Mouse (Mus musculus) embryo, embryonic 10.5 days (tissue): ENCODE data around the gene Srrm4.

Experiments
- DNase-seq: peaks from one replicate; pipeline ENCODE4 v3.0.0-alpha.2; 2015; ENCODE audit warnings: low spot score

Srrm4 gene

DNA sequence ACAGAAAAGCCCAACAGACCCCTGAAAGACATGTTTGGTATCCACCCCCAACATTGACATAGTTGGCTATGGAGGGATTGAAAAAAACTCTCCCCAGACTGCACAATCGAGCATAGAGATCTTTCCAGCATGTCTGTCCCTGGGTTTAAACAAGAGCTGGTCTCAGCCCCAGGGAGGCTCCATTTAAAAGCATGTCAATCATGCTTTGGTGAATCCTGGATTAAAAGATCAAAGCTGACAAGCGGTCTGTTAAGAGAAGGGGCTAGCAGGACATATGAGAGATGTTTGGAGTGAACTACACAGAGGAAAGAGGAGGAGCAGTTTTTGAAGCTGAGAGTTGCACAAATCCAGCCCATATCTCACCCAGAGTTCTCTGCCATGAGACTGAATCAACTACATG, 38.5 kb downstream of the Srrm4 start:
- no peak for DNase-seq

DNA sequence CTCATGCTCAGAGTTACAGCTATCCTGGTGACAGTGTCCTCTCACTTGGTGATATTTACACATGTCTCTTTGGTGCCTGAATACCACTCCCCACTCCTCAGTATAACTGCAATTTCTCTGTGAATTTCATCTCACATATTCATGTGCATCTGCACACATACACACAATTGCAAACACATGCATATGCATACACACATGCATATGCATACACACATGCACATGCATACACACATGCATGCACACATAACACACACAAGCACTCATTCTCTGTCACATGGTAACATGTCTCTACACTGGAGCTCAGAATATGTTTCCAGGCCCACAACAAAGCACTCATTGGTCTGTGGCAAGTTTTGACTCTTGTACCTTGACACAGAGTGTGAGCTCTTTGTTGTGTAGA, 39.0 kb downstream of the Srrm4 start:
- no peak for DNase-seq

DNA sequence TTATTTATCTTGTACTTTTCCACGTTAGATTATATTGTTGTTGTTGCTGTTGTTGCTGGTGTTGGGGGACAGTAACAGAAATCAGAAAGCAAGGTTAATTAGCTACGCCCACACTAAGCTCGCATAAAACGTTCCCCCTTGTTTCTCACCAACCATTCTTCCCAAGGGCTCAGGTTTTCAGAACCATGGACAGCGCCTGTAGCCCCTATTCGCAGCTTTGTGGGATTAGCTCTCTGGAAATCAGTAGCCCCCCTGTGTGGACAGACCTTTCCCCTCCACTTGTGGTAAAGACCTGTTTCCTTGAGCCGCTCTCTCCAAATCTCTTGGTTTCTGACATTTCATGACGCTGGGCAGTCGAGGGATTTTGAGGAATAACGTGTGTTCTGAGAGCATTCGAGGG, 45.9 kb downstream of the Srrm4 start:
- DNase-seq, result peak; percentile 71

DNA sequence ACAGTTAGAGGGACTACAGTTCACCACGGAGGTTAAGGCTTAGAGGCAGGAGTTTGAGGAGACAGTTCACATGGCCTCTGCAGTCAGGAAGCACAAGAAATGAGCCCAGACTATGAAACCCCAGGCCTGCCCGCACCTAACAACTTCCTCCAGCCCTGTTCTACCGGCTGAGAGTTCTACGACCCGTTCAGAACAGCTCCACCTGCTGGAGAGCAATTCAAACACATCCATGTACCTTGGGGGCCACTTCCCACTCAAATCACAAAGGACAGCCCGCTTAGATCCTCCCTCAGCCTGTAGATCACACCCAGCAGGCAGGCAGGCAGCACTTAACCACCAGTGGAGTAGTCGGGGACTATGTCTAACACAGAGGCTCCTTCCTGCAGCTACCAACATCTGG, 49.3 kb downstream of the Srrm4 start:
- DNase-seq, result no peak

DNA sequence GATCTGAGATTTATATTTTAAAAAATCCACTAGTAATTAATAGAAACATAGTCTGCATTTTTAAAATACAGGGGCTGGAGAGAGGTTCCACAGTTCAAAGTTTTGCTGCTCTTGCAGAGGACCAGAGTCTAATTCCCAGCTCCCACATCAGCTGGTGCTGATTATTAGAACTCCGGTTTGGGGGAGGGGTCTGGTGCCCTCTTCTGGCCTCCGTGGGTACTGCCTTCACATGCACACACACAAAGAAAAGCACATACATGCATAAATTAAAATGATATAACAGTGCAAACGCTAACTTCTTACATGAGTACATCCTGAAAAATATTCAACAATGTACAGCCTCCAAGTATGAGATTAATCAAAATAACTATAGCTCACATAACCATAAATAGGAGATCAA, 50.5 kb downstream of the Srrm4 start:
- DNase-seq, result no peak

DNA sequence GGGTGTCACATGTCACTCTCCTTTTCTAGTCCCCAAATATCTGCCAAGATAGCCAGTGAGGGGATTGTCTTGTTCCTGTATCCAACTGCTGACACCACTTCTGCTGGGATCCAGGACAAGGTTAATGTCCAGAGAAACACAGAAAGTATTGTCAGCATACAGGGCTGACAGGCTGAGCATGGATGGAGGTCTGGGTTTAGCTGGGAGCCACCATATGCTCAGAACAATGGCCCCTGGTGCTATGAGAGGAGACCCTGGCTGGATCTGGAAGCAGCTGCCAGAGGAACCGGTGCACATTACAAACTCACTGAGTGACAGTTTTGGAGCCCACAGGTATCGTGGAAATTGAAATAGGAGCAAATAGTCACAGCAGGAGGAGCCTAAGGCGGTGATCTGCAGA, 52.3 kb downstream of the Srrm4 start:
- DNase-seq, result no peak

DNA sequence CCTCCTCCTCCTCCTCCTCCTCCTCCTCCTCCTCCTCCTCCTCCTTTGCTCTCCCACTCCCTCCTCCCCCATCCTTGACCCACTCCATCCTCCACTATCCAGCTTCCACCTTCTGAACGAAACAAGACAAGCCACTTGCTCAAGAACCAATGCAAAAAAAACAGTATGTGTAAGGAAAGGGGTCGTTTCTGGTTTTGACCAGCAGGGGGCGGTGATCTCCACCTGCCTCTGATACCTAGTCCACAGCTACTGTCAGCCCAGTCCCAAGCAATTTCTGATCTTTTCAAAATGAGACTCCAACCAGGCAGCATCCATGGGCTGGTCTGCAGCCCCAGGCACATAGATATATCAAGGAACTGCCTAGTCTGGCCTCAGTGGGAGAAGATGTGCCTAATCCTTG, 53.1 kb downstream of the Srrm4 start:
- DNase-seq, result no peak

DNA sequence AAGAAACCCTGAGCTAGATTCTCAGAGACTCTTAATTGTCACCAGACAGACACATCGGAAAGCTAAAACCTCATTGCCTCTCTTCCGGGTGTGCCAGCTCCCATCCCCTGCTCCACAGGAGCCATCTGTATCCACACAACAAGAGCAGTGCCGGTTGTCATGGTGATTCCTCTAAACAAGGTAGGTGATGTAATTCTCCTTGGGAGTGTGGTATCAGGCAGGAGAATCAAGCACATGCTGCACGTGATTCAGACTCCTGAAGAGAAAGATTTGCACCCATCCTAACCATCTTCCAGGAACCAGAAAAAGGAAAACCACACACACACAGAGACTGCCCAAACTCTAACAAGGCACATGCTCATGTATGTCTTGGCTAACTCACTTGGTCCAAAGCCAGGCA, 65.3 kb downstream of the Srrm4 start:
- DNase-seq, result peak; percentile 30

DNA sequence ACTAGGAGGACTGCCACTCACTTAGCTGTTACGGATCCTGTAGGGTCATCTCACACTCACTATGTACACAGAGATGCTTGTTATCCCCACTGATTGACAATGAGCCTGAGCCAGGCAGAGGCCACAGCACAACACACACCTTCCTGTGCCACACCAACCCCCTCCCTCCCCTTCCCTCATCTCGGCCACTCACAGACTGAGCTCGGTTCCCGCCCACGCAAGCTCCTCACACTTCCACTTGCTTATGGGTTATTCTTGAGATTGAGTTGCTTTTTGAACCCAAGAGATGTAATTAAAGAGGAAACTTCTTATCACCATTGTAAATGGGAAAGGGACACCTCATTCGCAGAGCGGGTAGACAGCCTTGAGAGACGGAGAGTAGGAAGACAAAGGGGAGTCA, 66.3 kb downstream of the Srrm4 start:
- DNase-seq, result no peak

DNA sequence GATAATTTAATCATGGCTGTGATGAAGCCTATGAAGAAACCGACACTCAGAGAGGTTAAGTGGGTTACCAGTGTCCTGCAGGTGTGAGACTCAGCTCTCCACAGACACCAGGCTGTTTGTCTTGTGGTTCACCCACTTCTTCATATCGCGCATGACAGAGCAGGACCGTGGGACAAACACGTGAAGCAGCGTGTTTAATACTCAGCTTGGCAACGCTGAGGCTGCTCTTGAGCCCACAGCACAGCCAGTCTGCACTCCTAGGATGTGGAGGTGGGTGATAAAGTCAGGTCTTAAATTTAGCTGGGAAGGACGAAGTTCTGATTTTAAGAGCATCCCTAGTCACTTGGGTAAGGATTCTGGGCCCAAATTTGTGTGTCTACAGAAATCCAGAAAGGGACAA, 68.1 kb downstream of the Srrm4 start:
- no peak for DNase-seq

DNA sequence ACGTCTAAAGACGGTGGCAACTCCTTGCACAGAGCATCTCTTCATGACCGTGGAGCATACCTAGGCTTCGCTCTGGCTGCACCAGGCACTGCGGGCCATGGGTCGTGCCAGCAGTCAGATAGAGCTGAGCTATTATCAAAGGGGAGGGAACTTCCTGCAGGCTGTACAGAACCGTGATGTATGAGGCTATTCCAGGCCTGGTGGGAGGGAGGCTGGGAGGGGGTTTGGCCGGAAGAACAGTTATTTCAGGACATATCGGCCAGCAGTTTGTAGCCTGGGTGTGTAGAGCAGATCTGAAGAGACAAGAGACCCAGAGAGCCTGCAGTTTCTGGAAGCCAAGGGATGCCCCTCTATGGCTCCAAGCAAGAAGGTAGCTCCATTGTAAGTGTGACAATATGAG, 68.5 kb downstream of the Srrm4 start:
- DNase-seq, result no peak

DNA sequence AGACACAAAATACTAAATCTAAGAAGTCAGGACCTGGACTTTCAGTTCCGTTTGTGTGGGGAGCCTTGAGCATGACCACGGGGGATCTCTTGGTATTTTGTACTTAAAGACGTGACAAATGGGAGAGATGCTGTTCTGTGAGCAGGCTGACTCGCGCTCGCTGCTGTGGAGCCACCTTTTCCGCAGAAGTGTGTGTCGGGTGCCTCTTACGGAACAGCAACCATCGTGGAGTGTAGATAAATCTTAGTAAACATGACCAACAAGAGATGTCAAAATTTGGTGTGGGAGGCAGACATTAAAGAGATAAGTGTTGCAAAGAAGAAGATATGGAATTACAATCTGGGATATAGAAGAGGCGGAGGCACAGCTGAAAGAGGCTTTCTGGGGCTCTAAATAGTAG, 69.3 kb downstream of the Srrm4 start:
- no peak for DNase-seq

DNA sequence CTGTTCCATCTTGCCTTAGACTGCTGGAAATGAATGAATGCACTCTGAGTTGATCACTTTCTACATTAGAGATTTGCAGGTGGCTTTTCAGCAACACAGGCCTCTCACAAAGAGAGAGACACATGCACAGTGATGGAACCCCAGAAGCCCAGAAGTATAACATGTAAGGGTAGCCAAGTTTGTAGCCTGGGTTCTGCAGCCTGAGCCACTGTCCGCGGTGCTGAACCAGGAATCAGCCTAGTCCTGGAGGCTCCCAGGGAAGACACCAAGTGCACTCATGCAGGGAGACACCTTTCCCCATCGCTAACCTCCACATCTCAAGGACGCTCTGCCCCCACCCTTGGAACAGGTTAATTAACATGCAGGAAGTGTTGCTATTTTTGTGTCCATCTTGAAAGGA, 73.6 kb downstream of the Srrm4 start:
- peak; percentile 54 for DNase-seq

DNA sequence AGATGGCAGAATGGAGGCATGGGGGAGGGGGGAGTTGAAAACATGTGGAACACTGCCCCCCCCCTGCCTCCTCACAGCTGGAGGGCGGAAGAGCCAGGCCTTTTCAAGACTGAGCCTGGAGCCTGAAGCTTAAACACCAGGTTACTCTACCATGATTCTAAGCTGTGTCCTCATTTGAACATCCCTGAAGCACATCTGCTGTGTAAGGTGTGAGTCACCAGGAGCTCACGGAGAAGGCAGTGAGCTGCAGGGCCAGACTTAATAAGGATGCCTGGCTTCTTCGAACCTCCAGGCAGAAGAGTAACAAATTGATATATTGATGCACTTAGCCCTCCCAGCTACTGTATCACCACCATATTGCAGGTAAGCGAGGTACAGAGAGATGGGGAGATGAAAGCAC, 79.5 kb downstream of the Srrm4 start:
- DNase-seq, result no peak

DNA sequence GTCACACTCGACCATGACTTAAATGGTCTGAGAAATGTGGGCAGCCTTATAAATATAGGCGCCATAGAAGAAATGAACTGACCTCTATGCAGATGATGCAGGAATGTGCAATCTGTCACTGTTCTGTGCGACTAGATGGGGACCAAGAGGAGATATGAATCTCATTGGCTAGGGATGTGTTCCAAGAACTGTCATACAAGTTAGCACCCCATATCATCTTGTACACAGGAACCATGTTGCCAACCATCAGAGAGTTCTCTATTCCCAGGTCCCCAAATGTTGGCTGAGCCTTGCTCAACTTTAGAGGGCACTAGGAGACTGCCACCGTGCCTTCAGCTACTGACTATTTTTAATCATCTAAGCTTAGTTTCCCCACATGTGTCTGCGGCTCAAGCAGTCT, 81.4 kb downstream of the Srrm4 start:
- no peak for DNase-seq

DNA sequence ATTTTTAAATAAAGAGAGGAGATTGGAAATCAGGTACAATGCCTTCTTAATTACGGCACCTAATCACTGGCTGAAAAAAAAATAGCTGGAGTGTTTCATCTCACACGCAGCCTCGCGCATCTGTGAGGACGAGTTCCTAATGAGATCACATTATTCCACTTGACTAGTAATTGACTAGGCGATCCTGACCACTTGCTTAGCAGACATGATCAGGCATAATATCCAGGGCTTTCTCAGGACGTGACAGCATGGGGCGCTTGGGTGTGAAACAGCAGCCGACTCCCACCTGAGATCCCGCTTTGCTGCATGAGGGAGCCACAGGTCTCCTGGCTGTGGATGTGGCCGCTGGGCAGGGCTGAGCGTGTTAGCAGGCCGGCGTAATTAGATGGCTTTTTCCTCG, 90.3 kb downstream of the Srrm4 start:
- peak; percentile 23 for DNase-seq

DNA sequence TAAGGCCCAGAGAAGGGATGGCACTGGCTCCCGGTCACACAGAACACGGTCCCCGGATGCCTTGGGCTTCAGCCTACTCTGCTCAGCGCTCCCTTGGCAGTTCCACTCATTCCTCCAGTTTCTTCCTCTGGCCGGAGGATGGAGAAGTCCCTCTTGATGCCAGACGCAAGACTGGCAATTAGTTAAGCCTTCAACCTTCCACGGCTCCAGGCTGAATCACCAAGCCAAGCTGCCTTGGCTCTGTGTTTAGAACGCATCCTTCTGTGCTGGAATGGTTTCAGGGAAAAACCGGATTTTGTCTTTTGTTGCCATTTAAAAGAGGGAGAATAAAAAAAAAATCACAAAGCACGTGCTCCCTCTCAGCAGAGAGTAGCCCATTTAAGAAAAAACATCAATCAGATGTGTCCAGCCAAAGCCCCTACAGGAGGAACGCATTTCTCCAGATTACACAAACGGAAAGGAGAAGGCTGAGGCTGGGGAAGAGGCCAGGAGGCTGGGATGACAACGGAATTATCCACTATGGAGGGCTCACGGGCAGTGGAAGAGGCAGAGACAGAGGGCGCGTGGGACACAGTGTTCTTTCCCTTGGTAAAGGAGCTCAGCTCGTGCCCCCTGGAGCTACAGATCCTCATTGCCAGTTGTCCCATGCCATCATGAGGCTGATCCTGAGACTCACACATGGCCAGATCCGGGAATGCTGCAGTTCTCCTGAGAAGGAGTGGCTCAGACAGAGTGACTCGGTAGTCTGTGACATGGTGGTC, 92.6 kb downstream of the Srrm4 start:
- no peak for DNase-seq

DNA sequence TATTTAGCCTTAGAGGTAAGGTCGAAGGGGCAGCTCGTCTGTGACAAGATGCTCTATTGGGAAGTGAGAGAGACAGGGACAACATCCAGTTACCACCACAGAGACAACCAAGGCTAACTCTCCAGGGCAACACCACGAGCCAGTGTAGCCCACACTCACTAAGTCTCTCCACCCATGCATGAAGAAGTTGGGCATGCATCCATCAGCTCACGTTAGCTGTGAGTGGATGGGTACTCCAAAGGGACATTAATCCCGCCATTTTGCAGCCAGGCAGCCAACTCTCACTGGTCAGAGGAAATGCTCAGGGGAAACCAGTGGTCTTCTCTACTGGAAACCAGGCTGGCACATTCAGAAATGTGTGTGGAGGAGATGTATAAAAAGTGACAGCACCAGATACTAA, 93.8 kb downstream of the Srrm4 start:
- no peak for DNase-seq

DNA sequence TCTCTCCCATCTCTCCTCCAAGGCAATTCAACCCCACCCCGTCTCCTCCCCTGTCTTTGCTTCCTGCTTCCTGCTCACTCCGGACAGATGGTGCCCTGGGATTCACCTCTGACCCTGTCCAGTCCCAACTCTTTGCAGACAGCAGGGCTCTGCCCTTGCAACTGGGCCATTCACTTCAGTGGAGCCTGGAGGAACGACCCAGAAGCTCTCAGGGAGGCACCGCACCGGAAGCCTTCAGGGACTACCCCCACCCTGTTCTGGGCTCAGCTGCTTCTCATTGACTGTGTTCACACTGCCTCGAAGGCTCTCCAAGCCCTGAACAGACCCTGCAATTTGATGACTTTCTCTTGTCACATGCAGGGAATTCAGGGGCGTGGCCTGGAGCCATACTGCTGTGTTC, 94.4 kb downstream of the Srrm4 start:
- DNase-seq, result peak; percentile 69

DNA sequence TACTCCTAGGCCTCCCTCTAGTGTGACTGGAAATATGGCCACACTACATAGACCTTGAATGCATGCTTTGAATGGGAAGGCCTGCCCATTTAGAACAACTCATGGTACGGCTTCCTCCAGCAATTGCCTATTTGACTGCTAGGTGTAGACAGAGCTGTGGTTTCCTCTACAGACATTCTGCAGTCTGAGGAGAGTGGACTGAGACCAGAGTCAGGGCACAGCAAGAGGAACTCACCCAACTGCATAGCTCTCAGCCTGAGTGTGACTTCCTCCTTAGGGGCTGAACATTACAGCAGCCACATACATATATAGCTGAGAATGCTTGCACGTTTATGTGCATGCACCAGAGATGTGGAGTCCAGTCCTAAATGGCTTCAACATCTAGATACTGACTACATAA, 94.9 kb downstream of the Srrm4 start:
- DNase-seq, result no peak

DNA sequence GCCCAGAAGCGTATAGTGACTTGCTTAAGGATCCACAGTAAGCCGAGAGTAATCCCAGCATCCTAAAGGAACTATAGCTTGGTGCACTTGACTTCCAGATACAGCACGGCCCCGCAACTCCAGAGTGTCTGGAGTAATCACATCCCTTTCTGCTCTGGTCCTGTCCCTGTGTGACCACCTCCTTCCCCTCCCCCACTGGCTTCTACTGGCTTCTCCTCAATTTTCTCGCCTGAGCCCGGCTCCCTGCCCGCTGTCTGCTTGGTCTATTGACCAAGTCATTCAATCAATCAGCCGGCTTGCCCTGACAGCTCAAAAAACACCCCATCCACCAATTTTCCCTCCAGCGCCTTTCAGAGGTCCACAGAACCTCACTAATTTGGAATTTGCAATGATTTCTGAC, 96.2 kb downstream of the Srrm4 start:
- DNase-seq, result no peak

DNA sequence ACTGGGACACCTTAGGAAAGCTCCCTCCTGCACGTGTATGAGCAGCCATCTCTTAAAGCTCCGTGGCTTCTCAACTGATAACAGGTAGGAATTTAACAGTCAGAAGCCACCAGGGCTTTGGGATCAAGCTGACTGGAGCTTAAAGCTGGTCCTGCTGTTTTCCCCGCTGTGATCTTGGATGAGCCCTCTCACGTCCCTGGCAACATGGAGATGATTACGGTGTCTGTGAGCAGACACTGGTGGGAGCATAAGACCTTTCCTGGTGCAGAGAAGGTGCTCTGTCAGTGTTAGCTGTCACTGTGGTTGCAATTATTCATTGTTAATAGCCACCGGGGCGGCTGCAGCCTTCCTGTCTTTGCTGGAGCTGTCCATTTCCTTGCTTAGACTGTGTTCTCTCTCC, 97.2 kb downstream of the Srrm4 start:
- no peak for DNase-seq

DNA sequence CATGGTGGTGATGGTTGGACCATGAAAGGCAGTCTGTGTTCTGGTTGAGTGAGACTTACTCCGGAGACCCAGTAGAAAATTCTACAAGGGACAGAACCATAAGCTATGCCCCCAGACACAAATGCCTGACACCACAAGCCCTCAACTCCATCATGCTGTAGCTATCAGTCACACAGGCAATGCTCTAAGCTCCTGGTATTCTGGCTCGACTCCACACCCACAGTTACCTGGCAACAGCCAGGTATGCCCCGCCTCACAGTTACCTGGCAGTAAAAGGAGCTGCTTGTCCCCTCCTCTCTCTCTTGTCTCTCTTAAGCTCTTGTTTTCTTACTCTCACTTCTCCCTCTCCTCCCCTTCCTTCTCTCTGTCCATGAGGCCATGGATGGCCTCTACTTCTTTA, 98.9 kb downstream of the Srrm4 start:
- DNase-seq, result no peak

DNA sequence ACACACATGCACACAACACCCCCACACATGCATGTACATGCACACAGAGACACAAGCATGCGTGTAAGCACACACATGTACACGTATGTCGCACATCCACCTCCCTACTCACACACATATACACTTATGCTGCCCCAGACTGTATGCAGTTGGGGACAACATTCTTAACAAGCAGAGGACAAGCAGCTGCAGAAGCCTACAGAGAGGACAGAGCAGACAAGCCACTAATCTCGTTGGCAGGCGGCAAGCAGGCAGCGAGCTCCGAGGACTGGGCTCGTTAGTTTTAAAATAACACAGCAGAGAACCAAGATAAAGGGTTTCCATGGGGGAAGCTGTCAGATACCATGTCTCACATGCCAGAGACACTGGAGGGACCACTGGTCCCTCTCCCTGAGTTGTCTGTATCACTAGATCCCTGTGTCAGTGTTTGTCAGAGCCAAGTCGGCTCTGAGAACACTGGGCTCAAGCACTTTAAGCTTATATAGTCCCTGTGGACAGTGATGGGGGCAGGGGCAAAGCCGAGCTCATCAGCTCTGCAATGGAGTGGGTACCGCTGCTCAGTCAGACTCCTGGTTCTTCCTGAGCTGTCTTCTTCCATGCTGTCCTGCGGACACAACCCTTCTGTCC, 99.7 kb downstream of the Srrm4 start:
- DNase-seq, result no peak
